Mouse (Mus musculus) granulocyte monocyte progenitor cell, adult 5-6 weeks (primary cell): ENCODE results near the gene Stn1. TPM values are rescaled to one million over a fixed set of nuclear protein-coding genes. Genes with fewer than 3 reads are reported as not detected.
"Not testable (repeated sequence)": the region's sequence is repeated elsewhere in the genome, so short reads cannot be mapped to it uniquely, and the experiment has no call there.

ENCODE experiments used
- ATAC-seq: replicated peaks from 2 replicates; pipeline ENCODE4 v1.8.0; 2016; ENCODE audit warnings: mild to moderate bottlenecking, moderate TSS enrichment, inconsistent platforms; ENCODE audit not compliant: poor library complexity, severe bottlenecking
- total RNA-seq, 2 experiments: library from RNA; stranded (forward) in 1 of 2; stranded (reverse) in 1 of 2; fragments of 200-712, 200-1000 nt in 1 of 2; fragments of >200 nt in 1 of 2; fragmentation: Nextera tagmentation in 1 of 2; gene quantifications; 2 replicates each; pipeline ENCODE4 v1.2.3; 2014 to 2017

Stn1 gene
- total RNA-seq (2014; fragmentation: Nextera tagmentation) (2.6 and 5.5 TPM in 2 replicates), total RNA-seq (2017) (5.5 and 7.1 TPM in 2 replicates)

- peak; percentile 38 for ATAC-seq
These were observed at the start of gene Stn1 for GRCm38 (mm10) chr19:47537300-47537792. Gene Stn1, minus strand, starts transcription at chr19:47537507.

DNA sequence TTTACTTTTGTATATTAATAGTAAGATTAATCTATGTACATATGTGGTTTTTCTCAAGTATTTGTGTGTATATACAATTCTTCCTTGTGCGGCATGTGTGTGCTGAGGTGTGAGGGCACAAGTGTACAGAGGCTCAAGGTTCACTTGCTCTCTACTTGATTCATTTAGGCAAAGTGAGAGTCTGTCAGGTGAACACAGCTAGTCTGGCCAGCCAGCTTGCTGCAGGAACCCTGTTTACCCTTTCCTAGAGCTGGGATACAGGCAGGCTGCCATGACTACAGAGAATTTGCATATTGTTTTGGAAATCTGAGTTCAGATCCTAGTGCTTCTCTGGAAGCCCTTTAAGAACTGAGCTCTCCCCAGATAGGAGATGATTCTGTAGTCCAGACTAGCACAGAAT lies 49.7 kb upstream of the Stn1 start:
- ATAC-seq = no peak

- ATAC-seq = no peak
These were observed 48.5 kb upstream of the Stn1 start for GRCm38 (mm10) chr19:47585772-47586171.

GRCm38 (mm10) chr19:47579788-47580631 lies 42.7 kb upstream of the Stn1 start:
- peak; percentile 58 for ATAC-seq

- peak; percentile 90 for ATAC-seq
These were observed 42.0 kb upstream of the Stn1 start, which contains the start of gene Slk for GRCm38 (mm10) chr19:47579225-47579787. Gene Slk, plus strand, starts transcription at chr19:47579678.

- no peak for ATAC-seq
These were observed 41.4 kb upstream of the Stn1 start for GRCm38 (mm10) chr19:47578581-47579224.

DNA sequence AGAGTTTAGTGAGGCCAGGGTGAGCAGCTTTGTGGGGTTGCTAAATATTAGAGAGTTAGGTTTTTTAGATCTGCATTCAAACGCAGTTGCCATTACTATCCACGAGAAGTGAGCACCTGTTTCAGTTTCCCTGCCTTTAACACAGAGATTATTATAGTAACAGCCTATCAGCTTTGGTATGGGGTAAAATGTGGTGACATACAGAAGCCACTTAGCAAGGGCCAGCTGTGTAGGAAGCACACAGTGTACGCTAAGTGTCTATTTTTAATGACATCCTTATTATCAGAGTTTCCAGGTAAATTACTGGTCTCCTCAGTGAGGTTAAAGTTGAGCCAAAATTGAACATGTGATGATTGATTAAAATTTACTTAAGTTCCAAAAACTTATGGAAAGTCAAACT lies 36.4 kb upstream of the Stn1 start:
- no peak for ATAC-seq

GRCm38 (mm10) chr19:47571981-47572380 lies 34.7 kb upstream of the Stn1 start:
- not testable (repeated sequence) for ATAC-seq

DNA sequence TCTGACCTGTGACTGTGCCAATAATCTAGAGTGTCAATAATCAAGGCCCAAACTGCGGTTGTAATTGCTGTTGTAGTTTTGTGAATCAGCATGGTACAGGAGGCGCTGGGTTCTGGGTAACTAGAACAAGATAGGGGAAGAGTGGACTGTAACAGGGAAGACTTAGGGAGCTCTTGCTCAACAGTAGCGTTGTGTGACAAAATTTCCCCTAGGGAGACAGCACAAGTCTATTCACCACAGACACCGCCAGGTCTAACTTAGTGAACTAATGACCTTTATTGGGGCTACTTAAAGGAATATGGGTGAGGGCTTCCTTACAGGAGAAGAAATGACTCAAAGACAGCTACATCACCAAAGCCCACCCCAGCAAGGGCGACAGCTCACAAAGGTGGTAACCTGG lies 32.7 kb upstream of the Stn1 start:
- ATAC-seq = peak; percentile 98

DNA sequence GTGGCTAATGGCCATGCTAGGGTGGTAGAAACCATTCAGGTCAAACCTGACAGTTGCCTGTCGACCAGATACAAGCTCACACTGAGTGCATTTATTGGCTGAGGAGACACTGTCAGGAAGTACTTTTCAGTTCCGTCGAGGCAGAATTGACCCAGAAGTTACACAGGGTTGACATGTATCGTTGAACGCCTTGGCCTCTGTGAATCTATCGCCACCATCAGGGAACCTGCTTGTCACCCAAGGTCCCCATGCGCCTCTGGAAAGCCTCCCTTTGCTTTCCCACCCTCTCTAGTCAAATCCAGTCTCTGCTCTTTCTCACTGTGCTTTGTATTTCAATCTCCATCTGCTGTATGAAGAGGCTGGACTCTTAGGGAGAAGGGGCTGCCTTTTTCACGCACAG lies 28.7 kb upstream of the Stn1 start:
- ATAC-seq = no peak

DNA sequence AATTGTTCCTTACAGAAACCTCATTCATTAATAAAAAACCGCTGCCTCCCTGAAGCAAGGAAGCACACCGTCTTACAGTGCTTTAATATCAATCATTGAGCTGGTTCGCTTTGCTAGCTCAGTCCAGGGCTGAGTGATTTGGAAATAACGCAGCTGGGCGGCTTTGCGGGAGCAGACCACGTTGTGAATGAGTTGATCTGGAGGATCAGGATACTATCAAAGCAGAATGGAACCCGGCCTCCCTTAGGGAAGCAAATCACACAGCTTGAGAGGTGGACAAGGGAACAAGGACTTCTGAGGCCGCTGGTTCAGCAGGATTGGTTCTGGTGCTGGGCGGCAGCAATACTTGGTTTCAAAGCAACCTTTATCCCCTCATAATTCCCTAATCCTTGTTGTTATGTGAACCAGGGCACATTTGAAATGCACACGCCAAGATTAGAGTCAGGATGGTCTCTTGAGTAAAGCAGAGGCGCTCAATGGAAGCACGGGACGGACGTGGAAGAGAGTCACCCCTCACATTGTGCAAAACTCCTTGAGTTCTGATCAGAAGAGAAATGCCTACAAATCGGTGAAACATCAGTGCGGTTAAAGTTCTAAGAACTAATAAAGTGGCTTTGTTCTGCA lies 27.8 kb upstream of the Stn1 start:
- ATAC-seq = no peak

DNA sequence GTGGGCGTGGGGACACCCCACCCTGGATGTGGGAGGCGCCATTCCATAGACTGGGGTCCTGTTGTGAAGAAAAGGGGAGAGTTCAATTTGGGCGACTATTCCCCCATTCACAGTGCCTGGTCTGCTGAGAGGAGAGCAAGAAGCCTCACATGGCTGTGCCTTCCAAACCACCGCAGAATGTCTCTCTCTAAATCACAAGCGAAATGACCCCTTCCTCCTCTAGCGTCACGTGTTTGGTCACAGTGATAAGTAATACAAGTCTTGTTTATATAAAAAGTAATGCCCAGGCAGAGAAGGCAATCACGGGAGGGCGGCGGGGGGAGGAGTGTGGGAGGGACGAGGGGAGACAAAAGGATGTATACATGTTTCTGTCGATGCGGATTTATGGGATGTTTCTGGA lies 26.4 kb upstream of the Stn1 start:
- no peak for ATAC-seq

- ATAC-seq = no peak
These were observed 24.7 kb upstream of the Stn1 start for GRCm38 (mm10) chr19:47561996-47562441.

GRCm38 (mm10) chr19:47560544-47561161 lies 23.3 kb upstream of the Stn1 start:
- peak; percentile 20; the same call in 1 of the 2 replicates for ATAC-seq

- no peak for ATAC-seq
These were observed 22.6 kb upstream of the Stn1 start for GRCm38 (mm10) chr19:47559751-47560512.

DNA sequence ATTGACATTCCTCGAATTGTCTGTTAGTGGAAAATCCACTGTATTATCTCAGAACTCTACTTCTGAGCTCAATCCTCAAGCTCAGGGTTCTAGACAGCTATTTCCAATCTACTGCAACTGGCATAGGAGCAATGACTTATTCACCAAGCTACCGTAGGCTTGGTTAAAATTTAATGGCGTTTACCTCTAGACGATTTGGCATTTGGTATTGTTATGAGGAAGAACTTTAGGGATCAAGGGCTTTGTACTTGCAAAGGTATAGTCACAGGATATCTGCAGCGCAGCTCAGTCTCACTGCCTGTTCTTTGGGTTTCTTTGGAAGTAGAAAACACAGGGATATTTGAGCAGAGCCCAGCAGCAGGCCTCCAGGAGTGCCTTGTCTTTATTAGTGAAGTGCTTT lies 21.8 kb upstream of the Stn1 start:
- no peak for ATAC-seq

GRCm38 (mm10) chr19:47549584-47549983 lies 12.3 kb upstream of the Stn1 start:
- ATAC-seq = peak; percentile 33

DNA sequence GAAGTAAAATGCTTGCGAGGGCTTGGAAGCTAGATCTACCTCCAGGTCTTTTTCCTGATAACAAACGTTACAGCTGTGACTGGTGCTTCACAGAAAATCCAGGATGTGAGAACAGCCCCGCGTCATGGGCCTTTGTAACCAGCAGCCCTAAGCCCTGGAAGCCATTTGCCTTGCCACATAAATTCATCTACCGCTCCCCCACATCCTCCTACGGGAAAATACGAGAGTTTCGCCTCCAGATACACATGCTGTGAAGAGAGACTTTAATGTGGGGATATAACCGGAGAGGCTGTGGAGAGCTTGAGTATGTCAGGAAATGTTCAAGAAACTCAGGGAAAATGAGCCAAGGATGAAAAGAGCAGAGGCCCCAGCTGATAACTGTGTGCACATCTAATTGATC lies 11.9 kb upstream of the Stn1 start:
- no peak for ATAC-seq

GRCm38 (mm10) chr19:47548432-47549076 lies 11.2 kb upstream of the Stn1 start:
- ATAC-seq = no peak
